Mouse (Mus musculus) liver, embryonic 14.5 days (tissue): Measurements from ENCODE around the gene Clpsl2.

Experiments
- CTCF ChIP-seq: IDR thresholded peaks from 2 replicates; pipeline ENCODE4 v1.5.1; 2016; ENCODE audit warnings: antibody characterized with exemption, low read depth, control low read depth
- EP300 ChIP-seq: IDR thresholded peaks from 2 replicates; pipeline ENCODE4 v1.6.1; 2016; ENCODE audit warnings: antibody characterized with exemption, low read depth

DNA sequence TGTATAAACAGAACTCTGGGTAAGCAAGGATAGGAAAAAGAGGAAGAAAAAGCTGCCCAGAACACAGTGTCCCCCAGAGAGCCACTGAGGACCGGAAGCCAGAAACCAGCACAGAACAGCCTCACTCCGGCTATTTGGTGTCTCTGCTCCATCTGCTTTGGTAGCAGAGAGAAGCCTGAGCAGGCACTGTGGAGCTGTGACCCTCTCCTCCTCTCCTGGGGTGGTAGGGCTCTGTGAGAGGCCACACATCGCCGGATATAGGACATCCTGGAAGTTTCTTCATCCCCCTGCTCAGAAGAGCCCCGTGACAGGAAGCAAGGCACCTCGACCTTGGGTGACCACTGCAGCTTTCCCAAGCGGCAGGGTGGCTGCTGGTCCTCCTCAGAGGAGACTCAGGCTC lies 35.4 kb upstream of the Clpsl2 start:
- no peak for TF ChIP-seq CTCF
- TF ChIP-seq EP300 = no peak
